9 mouse cellular contexts compared by ENCODE assay signal in the genomic region with DNA sequence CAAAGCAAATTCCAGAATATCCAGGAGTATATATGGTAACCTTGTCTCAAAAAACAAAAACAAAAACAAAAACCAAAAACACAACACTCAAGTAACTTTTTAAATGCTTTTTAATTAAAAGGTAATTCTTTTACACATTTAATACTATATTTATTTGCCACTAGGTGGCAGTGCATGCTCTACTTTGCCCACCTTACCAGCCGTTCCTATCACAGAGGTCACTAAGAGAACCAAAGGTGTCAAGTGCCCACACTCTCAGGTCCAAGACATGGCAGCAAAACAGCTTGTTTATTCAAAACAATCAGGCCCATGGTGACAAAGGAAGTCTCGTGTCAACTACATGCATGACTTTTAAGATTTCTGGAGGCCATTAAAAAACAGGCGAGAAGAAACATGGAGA. TPM values are rescaled to one million over a fixed set of nuclear protein-coding genes. Genes with fewer than 3 reads are reported as not detected.
A peak's percentile ranks its signal among the peaks of the same experiment; 100 is the strongest.
DNase-seq lines count a peak whose midpoint lies in the region; ATAC-seq and TF ChIP-seq lines count a peak whose summit lies in the region.
"Had no signal": no experiment of that assay in that cellular context is flagged by ENCODE, and none has a peak within 500 bp of the region (broad histone marks: within the 10 kb centered on the region; RNA-seq: fewer than 3 reads in every experiment).

No protein-coding gene starts in this region.

- TF ChIP-seq EP300 in lung, postnatal 0 days (IDR thresholded peaks at IDR 0.05), result no peak

- no peaks in the 10 kb centered on the region for H3K9me3 ChIP-seq in hindbrain, embryonic 11.5 days (ENCODE audit: control insufficient read depth, low read length)
- H3K9me3 ChIP-seq in hindbrain, embryonic 10.5 days, result no peaks in the 10 kb centered on the region
- H3K9me3 ChIP-seq in lung, postnatal 0 days (ENCODE audit: low read length), result no peaks in the 10 kb centered on the region

- no peak for TF ChIP-seq POLR2A in bone marrow, adult 2 months (IDR thresholded peaks at IDR 0.05; ENCODE audit: borderline replicate concordance, control insufficient read depth, low read depth, low read length)

- 36% methylated on average over 3 of the region's 3 CpGs for WGBS in hindbrain, embryonic 11.5 days
- 38% methylated on average over 3 of the region's 3 CpGs for WGBS in hindbrain, embryonic 10.5 days
- 42% methylated on average over 3 of the region's 3 CpGs for WGBS in bone marrow, adult 2 months
- 33% methylated on average over 3 of the region's 3 CpGs for WGBS in lung, postnatal 0 days

- ATAC-seq in hindbrain, embryonic 11.5 days (ENCODE audit: low FRiP score), result no peak
- 0 out of 2 replicates have a peak, but pooled peaks have one; percentile 52 for ATAC-seq in lung, postnatal 0 days

- no peak overlapping the region for H3K4me2 ChIP-seq in hindbrain, embryonic 11.5 days (replicated peaks; ENCODE audit: low read depth, low read length)
- H3K4me2 ChIP-seq in lung, postnatal 0 days (replicated peaks; ENCODE audit: low read depth, low read length), result no peak overlapping the region

- no peak overlapping the region for H3K27ac ChIP-seq in hindbrain, embryonic 11.5 days (ENCODE audit: low read depth, low read length)
- no peak overlapping the region for H3K27ac ChIP-seq in hindbrain, embryonic 10.5 days
- H3K27ac ChIP-seq in bone marrow, adult 2 months (ENCODE audit: control insufficient read depth, insufficient read depth, low read depth, low read length, poor library complexity), result no peak overlapping the region
- H3K27ac ChIP-seq in lung, postnatal 0 days (ENCODE audit: low read length), result no peak overlapping the region

- no peak overlapping the region for H3K4me3 ChIP-seq in hindbrain, embryonic 11.5 days (ENCODE audit: low read depth, low read length)
- no peak overlapping the region for H3K4me3 ChIP-seq in hindbrain, embryonic 10.5 days
- H3K4me3 ChIP-seq in bone marrow, adult 2 months (replicated peaks; ENCODE audit: control insufficient read depth, low read depth, low read length), result no peak overlapping the region
- no peak overlapping the region for H3K4me3 ChIP-seq in lung, postnatal 0 days (ENCODE audit: low read depth, low read length)
- H3K4me3 ChIP-seq: megakaryocyte, embryonic 14.5 days had no signal

- DNase-seq in hindbrain, embryonic 11.5 days (ENCODE audit: low spot score), result peak; percentile 56
- DNase-seq in hindbrain, embryonic 10.5 days (ENCODE audit: low spot score), result no peak
- DNase-seq in CD4-positive, CD25-positive, alpha-beta regulatory T cell, adult 2 months (ENCODE audit: low read depth, low spot score), result peak; percentile 70
- DNase-seq in lung, postnatal 0 days (ENCODE audit: low spot score), result peak; percentile 85
- no peak for DNase-seq in layer of hippocampus, adult 8-10 months (ENCODE audit: low spot score in 2 of 2)
- no peak for DNase-seq in right cerebral cortex, postnatal 25 days
- DNase-seq in thymus, postnatal 14 days, result no peak

- no peaks in the 10 kb centered on the region for H3K27me3 ChIP-seq in hindbrain, embryonic 11.5 days (ENCODE audit: control insufficient read depth, insufficient read depth, low read length)
- no peaks in the 10 kb centered on the region for H3K27me3 ChIP-seq in hindbrain, embryonic 10.5 days (ENCODE audit: insufficient read depth, poor library complexity, severe bottlenecking)
- H3K27me3 ChIP-seq in lung, postnatal 0 days (replicated peaks; ENCODE audit: insufficient read depth, low read length), result no peaks in the 10 kb centered on the region

- no peaks in the 10 kb centered on the region for H3K36me3 ChIP-seq in hindbrain, embryonic 11.5 days (ENCODE audit: control insufficient read depth, insufficient read depth, low read length)
- H3K36me3 ChIP-seq in hindbrain, embryonic 10.5 days, result no peaks in the 10 kb centered on the region
- H3K36me3 ChIP-seq in lung, postnatal 0 days (ENCODE audit: insufficient read depth, low read length), result no peaks in the 10 kb centered on the region

- peak; percentile 48; the same call in 1 of the 2 replicates for TF ChIP-seq CTCF in bone marrow, adult 2 months (IDR thresholded peaks at IDR 0.05; ENCODE audit: control insufficient read depth, insufficient read depth, low read length)
- TF ChIP-seq CTCF in lung, postnatal 0 days (IDR thresholded peaks at IDR 0.05), result peak; percentile 72

- no peak overlapping the region for H3K9ac ChIP-seq in hindbrain, embryonic 11.5 days (ENCODE audit: low read depth, low read length)
- no peak overlapping the region for H3K9ac ChIP-seq in lung, postnatal 0 days (replicated peaks; ENCODE audit: low read depth)

- H3K4me1 ChIP-seq in hindbrain, embryonic 11.5 days (replicated peaks; ENCODE audit: control insufficient read depth, insufficient read depth, low read length), result no peaks in the 10 kb centered on the region
- no peaks in the 10 kb centered on the region for H3K4me1 ChIP-seq in hindbrain, embryonic 10.5 days (replicated peaks)
- no peaks in the 10 kb centered on the region; the same call in 1 of the 2 replicates for H3K4me1 ChIP-seq in bone marrow, adult 2 months (ENCODE audit: control insufficient read depth, insufficient read depth, low read length)
- H3K4me1 ChIP-seq in lung, postnatal 0 days (ENCODE audit: insufficient read depth, low read depth, low read length), result no peaks in the 10 kb centered on the region; the same call in 1 of the 2 replicates

RNA-seq across cellular contexts. Expression of a gene that starts 24.2 kb away (rescaled TPM):
- 1.7 and 2.3 TPM in 2 replicates for polyA plus RNA-seq in hindbrain, embryonic 11.5 days (2014; fragmentation: Nextera tagmentation; extraction: Ambion mirVana)
- polyA plus RNA-seq in hindbrain, embryonic 10.5 days (2016; fragmentation: Nextera tagmentation; extraction: Ambion mirVana), result 1.8 and 2.0 TPM in 2 replicates
- polyA plus RNA-seq in bone marrow, adult 2 months (2011; ENCODE audit: insufficient read depth, insufficient read length, low replicate concordance, missing spikeins), result 7.7 and 8.2 TPM in 2 replicates
- polyA plus RNA-seq in lung, postnatal 0 days (2015; fragmentation: Nextera tagmentation; extraction: Ambion mirVana), result 16.4 and 18.6 TPM in 2 replicates
- 10 to 100 TPM; 55.6 to 69.2 (median 65.8) TPM for total RNA-seq in layer of hippocampus, adult 8-10 months (2022)

Comparison
In these comparisons a context has a peak if more than half of its experiments do, and no peak if none do; other contexts are left out.
1. DNase-seq: peak in hindbrain, embryonic 11.5 days (single experiment), CD4-positive, CD25-positive, alpha-beta regulatory T cell, adult 2 months (single experiment) and lung, postnatal 0 days (single experiment); none in hindbrain, embryonic 10.5 days (single experiment), layer of hippocampus, adult 8-10 months (0 of 2), right cerebral cortex, postnatal 25 days (single experiment) and thymus, postnatal 14 days (single experiment).